12 mouse cellular contexts compared by ENCODE assay signal in genomic region chr4:57021288-57021687, GRCm38 (mm10). TPM values are rescaled to one million over a fixed set of nuclear protein-coding genes. Genes with fewer than 3 reads are reported as not detected.
DNase-seq lines count a peak whose midpoint lies in the region; ATAC-seq and TF ChIP-seq lines count a peak whose summit lies in the region.
"Had no signal": no experiment of that assay in that cellular context is flagged by ENCODE, and none has a peak within 500 bp of the region (broad histone marks: within the 10 kb centered on the region; RNA-seq: fewer than 3 reads in every experiment).

No protein-coding gene starts in this region.

- H3K9me3 ChIP-seq in hindbrain, embryonic 11.5 days (ENCODE audit: control insufficient read depth, low read length), result no peaks in the 10 kb centered on the region
- H3K9me3 ChIP-seq in hindbrain, embryonic 16.5 days (ENCODE audit: control insufficient read depth, low read length), result no peaks in the 10 kb centered on the region
- no peaks in the 10 kb centered on the region for H3K9me3 ChIP-seq in midbrain, postnatal 0 days (ENCODE audit: low read length)
- H3K9me3 ChIP-seq in midbrain, embryonic 16.5 days (replicated peaks; ENCODE audit: control insufficient read depth, low read length, poor library complexity, severe bottlenecking), result no peaks in the 10 kb centered on the region
- H3K9me3 ChIP-seq in stomach, postnatal 0 days (ENCODE audit: control insufficient read depth, low read length), result no peaks in the 10 kb centered on the region
- H3K9me3 ChIP-seq: limb, embryonic 10.5 days had no signal

- H3K9ac ChIP-seq in hindbrain, embryonic 11.5 days (ENCODE audit: low read depth, low read length), result no peak overlapping the region
- no peak overlapping the region for H3K9ac ChIP-seq in hindbrain, embryonic 16.5 days (ENCODE audit: low read depth, low read length)
- no peak overlapping the region for H3K9ac ChIP-seq in midbrain, postnatal 0 days (replicated peaks; ENCODE audit: low read length, poor library complexity, severe bottlenecking)
- H3K9ac ChIP-seq in midbrain, embryonic 16.5 days (ENCODE audit: low read depth, low read length), result no peak overlapping the region
- no peak overlapping the region for H3K9ac ChIP-seq in stomach, postnatal 0 days (ENCODE audit: low read length)

- H3K27ac ChIP-seq in hindbrain, embryonic 11.5 days (ENCODE audit: low read depth, low read length), result no peak overlapping the region
- H3K27ac ChIP-seq in hindbrain, embryonic 16.5 days (ENCODE audit: low read depth, low read length), result no peak overlapping the region
- no peak overlapping the region for H3K27ac ChIP-seq in midbrain, postnatal 0 days (ENCODE audit: low read depth, low read length)
- no peak overlapping the region for H3K27ac ChIP-seq in midbrain, embryonic 16.5 days (ENCODE audit: low read length)
- H3K27ac ChIP-seq in bone marrow, adult 2 months (ENCODE audit: control insufficient read depth, insufficient read depth, low read depth, low read length, poor library complexity), result no peak overlapping the region
- no peak overlapping the region for H3K27ac ChIP-seq in stomach, postnatal 0 days (replicated peaks)
- H3K27ac ChIP-seq: limb, embryonic 10.5 days had no signal

- no peaks in the 10 kb centered on the region for H3K4me1 ChIP-seq in hindbrain, embryonic 11.5 days (replicated peaks; ENCODE audit: control insufficient read depth, insufficient read depth, low read length)
- H3K4me1 ChIP-seq in hindbrain, embryonic 16.5 days (ENCODE audit: control insufficient read depth, insufficient read depth, low read depth, low read length), result no peaks in the 10 kb centered on the region
- no peaks in the 10 kb centered on the region for H3K4me1 ChIP-seq in midbrain, postnatal 0 days (ENCODE audit: insufficient read depth, low read length)
- no peaks in the 10 kb centered on the region for H3K4me1 ChIP-seq in midbrain, embryonic 16.5 days (ENCODE audit: control insufficient read depth, insufficient read depth, low read length)
- H3K4me1 ChIP-seq in bone marrow, adult 2 months (ENCODE audit: control insufficient read depth, insufficient read depth, low read length), result peaks cover 2% of the 10 kb centered on the region; the same call in 1 of the 2 replicates
- no peaks in the 10 kb centered on the region for H3K4me1 ChIP-seq in stomach, postnatal 0 days (replicated peaks; ENCODE audit: control insufficient read depth, insufficient read depth)

- no peaks in the 10 kb centered on the region for H3K36me3 ChIP-seq in hindbrain, embryonic 11.5 days (ENCODE audit: control insufficient read depth, insufficient read depth, low read length)
- H3K36me3 ChIP-seq in hindbrain, embryonic 16.5 days (ENCODE audit: control insufficient read depth, insufficient read depth, low read length), result no peaks in the 10 kb centered on the region
- H3K36me3 ChIP-seq in midbrain, postnatal 0 days (ENCODE audit: insufficient read depth, low read length), result peaks cover 4% of the 10 kb centered on the region; the same call in 1 of the 2 replicates
- H3K36me3 ChIP-seq in midbrain, embryonic 16.5 days (ENCODE audit: control insufficient read depth, insufficient read depth, low read length), result no peaks in the 10 kb centered on the region
- H3K36me3 ChIP-seq in stomach, postnatal 0 days (ENCODE audit: control insufficient read depth, insufficient read depth, low read length), result no peaks in the 10 kb centered on the region
- H3K36me3 ChIP-seq: limb, embryonic 10.5 days had no signal

- H3K4me3 ChIP-seq in hindbrain, embryonic 11.5 days (ENCODE audit: low read depth, low read length), result no peak overlapping the region
- H3K4me3 ChIP-seq in hindbrain, embryonic 16.5 days (ENCODE audit: low read length), result no peak overlapping the region
- no peak overlapping the region for H3K4me3 ChIP-seq in midbrain, postnatal 0 days (ENCODE audit: low read depth, low read length)
- no peak overlapping the region for H3K4me3 ChIP-seq in midbrain, embryonic 16.5 days (ENCODE audit: low read depth, low read length)
- no peak overlapping the region for H3K4me3 ChIP-seq in bone marrow, adult 2 months (replicated peaks; ENCODE audit: control insufficient read depth, low read depth, low read length)
- no peak overlapping the region for H3K4me3 ChIP-seq in stomach, postnatal 0 days (ENCODE audit: low read depth, low read length)
- H3K4me3 ChIP-seq: limb, embryonic 10.5 days had no signal

- no peaks in the 10 kb centered on the region for H3K27me3 ChIP-seq in hindbrain, embryonic 11.5 days (ENCODE audit: control insufficient read depth, insufficient read depth, low read length)
- H3K27me3 ChIP-seq in hindbrain, embryonic 16.5 days (replicated peaks; ENCODE audit: control insufficient read depth, insufficient read depth, low read length), result no peaks in the 10 kb centered on the region
- H3K27me3 ChIP-seq in midbrain, postnatal 0 days (ENCODE audit: insufficient read depth, low read length), result no peaks in the 10 kb centered on the region
- H3K27me3 ChIP-seq in midbrain, embryonic 16.5 days (ENCODE audit: control insufficient read depth, insufficient read depth, low read depth, low read length), result no peaks in the 10 kb centered on the region
- no peaks in the 10 kb centered on the region for H3K27me3 ChIP-seq in stomach, postnatal 0 days (ENCODE audit: control insufficient read depth, insufficient read depth, low read length)

- TF ChIP-seq EP300 in stomach, postnatal 0 days (optimal IDR thresholded peaks at IDR 0.05), result no peak

- DNase-seq in hindbrain, embryonic 11.5 days (ENCODE audit: low spot score), result peak; percentile 26
- DNase-seq in midbrain, postnatal 0 days (ENCODE audit: low spot score), result peak; percentile 47
- DNase-seq in stomach, postnatal 0 days (ENCODE audit: low spot score), result no peak
- DNase-seq in kidney, adult 11 months, result no peak
- DNase-seq: adrenal gland, postnatal 14 days; cerebellum, adult 9-11 months; lung, postnatal 36 days had no signal

- 83% methylated on average over 3 of the region's 3 CpGs for WGBS in hindbrain, embryonic 11.5 days
- 85% methylated on average over 3 of the region's 3 CpGs for WGBS in hindbrain, embryonic 16.5 days
- 84% methylated on average over 3 of the region's 3 CpGs for WGBS in midbrain, postnatal 0 days
- 89% methylated on average over 3 of the region's 3 CpGs for WGBS in midbrain, embryonic 16.5 days
- WGBS in bone marrow, adult 2 months, result 76% methylated on average over 3 of the region's 3 CpGs
- 90% methylated on average over 3 of the region's 3 CpGs for WGBS in stomach, postnatal 0 days

- TF ChIP-seq CTCF in midbrain, postnatal 0 days (IDR thresholded peaks at IDR 0.05), result peak; percentile 61
- TF ChIP-seq CTCF in bone marrow, adult 2 months (IDR thresholded peaks at IDR 0.05; ENCODE audit: control insufficient read depth, insufficient read depth, low read length), result peak; percentile 40; the same call in 1 of the 2 replicates
- TF ChIP-seq CTCF in stomach, postnatal 0 days (IDR thresholded peaks at IDR 0.05; ENCODE audit: low read depth), result peak; percentile 45

- TF ChIP-seq POLR2A in bone marrow, adult 2 months (IDR thresholded peaks at IDR 0.05; ENCODE audit: borderline replicate concordance, control insufficient read depth, low read depth, low read length), result no peak

- H3K4me2 ChIP-seq in hindbrain, embryonic 11.5 days (replicated peaks; ENCODE audit: low read depth, low read length), result no peak overlapping the region
- H3K4me2 ChIP-seq in hindbrain, embryonic 16.5 days (ENCODE audit: low read length), result no peak overlapping the region
- no peak overlapping the region for H3K4me2 ChIP-seq in midbrain, postnatal 0 days (ENCODE audit: low read depth, low read length, poor library complexity, severe bottlenecking)
- H3K4me2 ChIP-seq in midbrain, embryonic 16.5 days (ENCODE audit: low read length), result no peak overlapping the region
- H3K4me2 ChIP-seq in stomach, postnatal 0 days (replicated peaks; ENCODE audit: low read depth), result no peak overlapping the region

- no peak for ATAC-seq in hindbrain, embryonic 11.5 days (ENCODE audit: low FRiP score)
- ATAC-seq in hindbrain, embryonic 16.5 days, result no peak
- ATAC-seq in midbrain, postnatal 0 days (ENCODE audit: low FRiP score), result no peak
- no peak for ATAC-seq in midbrain, embryonic 16.5 days
- no peak for ATAC-seq in stomach, postnatal 0 days (ENCODE audit: low FRiP score, low TSS enrichment)
- ATAC-seq in activated CD4-positive, CD25-positive, alpha-beta regulatory T cell, adult 4 months, result no peak

RNA-seq across cellular contexts. Expression of gene Frrs1l, which starts 31.1 kb away (rescaled TPM):
- 5.0 and 6.0 TPM in 2 replicates for polyA plus RNA-seq in hindbrain, embryonic 11.5 days (2014; fragmentation: Nextera tagmentation; extraction: Ambion mirVana)
- polyA plus RNA-seq in hindbrain, embryonic 16.5 days (2015; fragmentation: Nextera tagmentation; extraction: Ambion mirVana), result 20.7 and 24.0 TPM in 2 replicates
- total RNA-seq in midbrain, postnatal 0 days (2014; rRNA removed), result 36.8 and 37.9 TPM in 2 replicates
- 17.9 and 21.2 TPM in 2 replicates for polyA plus RNA-seq in midbrain, postnatal 0 days (2015; fragmentation: Nextera tagmentation; extraction: Ambion mirVana)
- polyA plus RNA-seq in midbrain, embryonic 16.5 days (2015; fragmentation: Nextera tagmentation; extraction: Ambion mirVana), result 23.2 and 23.8 TPM in 2 replicates
- polyA plus RNA-seq in bone marrow, adult 2 months (2011; ENCODE audit: insufficient read depth, insufficient read length, low replicate concordance, missing spikeins), result not detected in 2 replicates
- 0.21 TPM in 2 replicates for polyA plus RNA-seq in stomach, postnatal 0 days (2015; fragmentation: Nextera tagmentation; extraction: Ambion mirVana)
- polyA plus RNA-seq in activated CD4-positive, CD25-positive, alpha-beta regulatory T cell, adult 4 months (2017; shearing (Covaris generic)), result under 1 TPM in 1 of 2 experiments, not detected in 1; 0.16 TPM

Comparison
In these comparisons a context has a peak if more than half of its experiments do, and no peak if none do; other contexts are left out.
1. DNase-seq: peak in hindbrain, embryonic 11.5 days (single experiment) and midbrain, postnatal 0 days (single experiment); none in stomach, postnatal 0 days (single experiment) and kidney, adult 11 months (single experiment).
2. Peak in every context shown above with its lines, with median percentiles within 50 percentile points of each other: CTCF ChIP-seq.